Mouse (Mus musculus) layer of hippocampus, postnatal 14 days (tissue): ENCODE measurements at regions not wholly inside any gene's neighbourhood (a gene's known extent, or its start where the extent isn't known, plus 50 kb on each side); places are given as distances from the start of the nearest gene placed in this dataset.
"Not testable (repeated sequence)": the region's sequence is repeated elsewhere in the genome, so short reads cannot be mapped to it uniquely, and the experiment has no call there.

Experiments used
- DNase-seq, 2 experiments: peaks; one replicate each; pipeline ENCODE4 v3.0.0; 2021 to 2022; ENCODE audit warnings: low spot score in 2 of 2, mixed read lengths in 1 of 2

- peak in 1 of 2 experiments; percentile 26 for DNase-seq
These were observed 150.1 kb upstream of the A430005L14Rik start for GRCm38 (mm10) chr4:153806820-153807436.

GRCm38 (mm10) chr4:153812866-153813265, 144.2 kb upstream of the A430005L14Rik start:
- no peak for DNase-seq

- no peak for DNase-seq
These were observed 129.1 kb upstream of the A430005L14Rik start for GRCm38 (mm10) chr4:153827914-153828313.

GRCm38 (mm10) chr4:153829766-153830165, 127.3 kb upstream of the A430005L14Rik start:
- no peak for DNase-seq

- DNase-seq = no peak
These were observed 126.5 kb upstream of the A430005L14Rik start for GRCm38 (mm10) chr4:153830491-153830890.

- DNase-seq = not testable (repeated sequence)
These were observed 125.8 kb upstream of the A430005L14Rik start for GRCm38 (mm10) chr4:153831251-153831650.

GRCm38 (mm10) chr4:153832151-153832550, 124.9 kb upstream of the A430005L14Rik start:
- no peak for DNase-seq

GRCm38 (mm10) chr4:153844766-153845165, 112.3 kb upstream of the A430005L14Rik start:
- no peak for DNase-seq

- DNase-seq = no peak
These were observed 108.8 kb upstream of the A430005L14Rik start for GRCm38 (mm10) chr4:153848274-153848673.

GRCm38 (mm10) chr4:153850186-153850585, 106.9 kb upstream of the A430005L14Rik start:
- no peak for DNase-seq

- peak in 1 of 2 experiments; percentile 24 for DNase-seq
These were observed 102.8 kb upstream of the A430005L14Rik start for GRCm38 (mm10) chr4:153854084-153854747.

GRCm38 (mm10) chr4:153854748-153855092, 102.3 kb upstream of the A430005L14Rik start:
- no peak for DNase-seq

GRCm38 (mm10) chr4:153861420-153861819, 95.6 kb upstream of the A430005L14Rik start:
- no peak for DNase-seq

- DNase-seq = no peak
These were observed 94.8 kb upstream of the A430005L14Rik start for GRCm38 (mm10) chr4:153862121-153862660.

- no peak for DNase-seq
These were observed 84.7 kb upstream of the A430005L14Rik start for GRCm38 (mm10) chr4:153872346-153872745.

- DNase-seq = not testable (repeated sequence)
These were observed 82.0 kb upstream of the A430005L14Rik start for GRCm38 (mm10) chr4:153875036-153875435.

- no peak for DNase-seq
These were observed 79.9 kb upstream of the A430005L14Rik start for GRCm38 (mm10) chr4:153876954-153877642.

GRCm38 (mm10) chr4:153883057-153883456, 74.0 kb upstream of the A430005L14Rik start:
- no peak for DNase-seq

GRCm38 (mm10) chr4:153884044-153884443, 73.0 kb upstream of the A430005L14Rik start:
- DNase-seq = no peak

- DNase-seq = peak in 1 of 2 experiments; percentile 37
These were observed 71.2 kb upstream of the A430005L14Rik start for GRCm38 (mm10) chr4:153885836-153886235.

- DNase-seq = peak in 1 of 2 experiments; percentile 17
These were observed 66.9 kb upstream of the A430005L14Rik start for GRCm38 (mm10) chr4:153890130-153890529.

GRCm38 (mm10) chr4:153899721-153900120, 57.3 kb upstream of the A430005L14Rik start:
- peak; percentile 35 to 37 for DNase-seq
